Mouse (Mus musculus): ENCODE results near the gene Agbl4.

DNA sequence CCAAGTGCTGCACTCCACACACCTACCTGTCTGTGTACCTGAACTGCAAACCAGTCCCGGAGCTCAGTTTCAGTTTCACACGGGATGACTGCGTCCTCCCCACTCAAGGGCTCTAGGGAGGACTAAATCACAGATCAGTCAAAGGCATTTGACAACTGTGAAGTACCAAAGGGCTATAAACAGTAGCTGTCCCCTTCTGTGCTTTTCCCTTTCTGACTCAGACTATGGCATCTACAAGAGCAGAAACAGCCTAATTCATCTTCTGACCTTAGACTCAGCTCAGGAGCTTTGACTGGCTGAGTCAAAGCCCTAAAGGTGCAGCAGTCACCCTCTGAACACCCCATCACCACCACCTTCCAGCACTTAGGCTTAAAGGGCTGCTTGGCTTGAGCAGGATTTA is 1074.3 kb downstream of the Agbl4 start:
- TF ChIP-seq POLR2A (IDR thresholded peaks at IDR 0.05; ENCODE audit: borderline replicate concordance, extremely low read depth, low read depth, low read length) = no peak
- no peak for TF ChIP-seq CTCF (IDR thresholded peaks at IDR 0.05; ENCODE audit: insufficient read depth, low read length)
